Mouse (Mus musculus): Measurements from ENCODE around the gene Tbc1d17.

The Tbc1d17 gene

DNA sequence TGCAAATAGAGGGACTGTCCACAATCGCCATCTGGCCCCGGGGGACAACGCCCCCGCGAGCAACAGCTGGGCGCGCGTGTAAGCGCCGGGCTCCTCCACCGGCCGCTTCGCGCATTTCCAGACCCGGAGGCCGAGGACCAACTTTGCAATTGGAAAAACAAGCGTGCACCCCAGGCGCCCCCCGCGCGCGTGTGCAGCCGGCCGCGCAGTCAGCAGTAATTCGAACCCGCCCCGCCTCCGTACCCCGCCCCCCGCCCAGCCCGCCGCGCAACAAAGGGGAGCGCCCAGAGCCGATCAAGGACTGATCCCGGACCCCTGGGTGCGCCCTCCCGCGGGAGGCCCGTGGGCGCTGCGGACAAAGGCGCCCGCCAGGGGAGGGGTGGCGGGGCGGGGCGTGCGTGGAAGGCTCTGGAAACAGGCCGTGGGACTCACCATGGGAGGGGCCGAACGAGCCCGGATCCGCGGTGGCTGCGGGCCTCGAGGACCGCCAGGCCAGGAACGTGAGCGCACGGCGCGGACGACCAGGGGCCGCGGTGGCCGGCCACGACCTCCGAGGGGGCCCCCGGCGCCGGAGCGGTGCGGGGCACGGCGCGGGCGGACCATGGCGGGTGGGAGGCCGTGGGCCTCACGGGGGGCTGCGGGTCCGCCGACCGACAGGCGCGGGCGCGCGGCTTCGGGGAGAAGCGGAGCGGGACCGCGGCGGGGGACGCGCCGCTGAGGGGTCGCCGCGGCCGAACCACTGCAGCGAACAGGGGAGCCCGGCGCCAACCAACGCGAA is 20.2 kb upstream of the Tbc1d17 start:
- peak; percentile 76 for DNase-seq (ENCODE audit: low spot score)

DNA sequence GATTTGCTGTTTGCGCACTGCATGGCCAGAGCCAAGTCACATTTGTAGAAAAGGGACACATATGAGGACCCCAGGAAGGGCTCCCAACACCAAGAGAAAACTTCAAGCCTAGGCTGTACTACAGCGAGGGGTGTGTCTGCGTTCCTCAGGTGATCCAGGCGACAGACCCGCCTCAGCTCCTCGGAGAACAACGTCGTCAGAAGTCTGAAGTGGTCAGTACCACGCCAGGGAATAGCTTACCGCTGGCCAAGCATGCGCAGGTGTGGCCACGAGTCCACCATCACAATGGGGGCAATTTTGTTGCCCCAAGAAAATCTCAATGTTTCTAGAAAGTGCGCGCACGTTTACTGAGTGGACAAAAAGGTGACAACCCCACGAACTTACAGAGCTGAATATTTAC is 19.6 kb upstream of the Tbc1d17 start:
- no peak for DNase-seq (ENCODE audit: low spot score)

DNA sequence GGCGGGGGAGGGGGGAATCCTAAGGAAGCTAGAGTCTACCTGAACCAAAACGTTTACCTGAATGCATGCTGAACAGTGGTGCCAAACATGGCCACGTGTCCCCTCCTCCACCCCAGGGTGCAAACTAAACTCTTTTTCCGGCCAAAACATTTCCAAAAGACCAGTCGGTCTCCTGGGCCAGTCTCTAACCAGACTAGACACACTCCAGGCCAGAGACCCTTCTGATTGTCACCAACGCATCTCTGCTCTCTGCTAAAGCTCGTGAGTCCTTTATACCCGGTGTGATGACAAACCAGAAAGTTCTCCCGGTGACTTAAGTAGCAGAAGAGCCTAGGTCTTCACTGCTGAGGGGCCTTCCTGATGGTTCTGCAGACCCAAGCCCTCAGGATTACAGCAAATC is 18.9 kb upstream of the Tbc1d17 start:
- DNase-seq (ENCODE audit: low spot score), result no peak

DNA sequence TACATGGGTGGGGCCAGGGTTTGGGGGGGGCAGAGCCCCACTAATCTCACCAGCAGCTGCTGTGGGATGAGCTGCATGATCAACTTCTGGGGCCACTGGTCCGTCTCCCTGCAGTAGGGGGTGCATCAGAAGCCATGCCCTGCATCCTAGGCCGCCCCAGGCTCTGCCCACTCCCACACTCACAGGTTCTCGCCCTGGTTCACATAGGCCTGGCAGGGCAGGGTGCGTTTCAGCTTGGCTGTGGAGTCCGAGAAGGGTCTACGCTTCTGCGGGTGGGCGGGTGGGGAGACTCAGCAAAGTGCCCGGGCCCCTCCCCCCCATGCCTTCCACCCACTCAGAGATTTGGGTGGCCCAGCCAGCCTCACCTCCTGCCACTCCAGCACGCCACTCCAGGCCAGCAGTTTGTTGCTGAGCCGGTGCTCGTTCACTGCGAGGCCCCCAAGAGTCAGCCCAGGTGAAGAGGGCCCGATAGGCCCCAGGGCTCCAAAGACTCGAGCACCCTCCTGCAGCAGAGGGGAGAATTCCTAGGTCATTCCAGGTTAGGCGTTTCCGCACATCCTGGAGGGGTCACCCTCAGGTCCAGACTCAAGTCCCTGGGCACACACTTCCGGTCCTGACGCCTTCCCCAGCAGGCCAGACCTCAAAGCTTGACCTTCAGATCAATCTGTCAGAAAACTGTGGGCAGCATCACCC is 18.3 kb upstream of the Tbc1d17 start:
- no peak for DNase-seq (ENCODE audit: low spot score)

DNA sequence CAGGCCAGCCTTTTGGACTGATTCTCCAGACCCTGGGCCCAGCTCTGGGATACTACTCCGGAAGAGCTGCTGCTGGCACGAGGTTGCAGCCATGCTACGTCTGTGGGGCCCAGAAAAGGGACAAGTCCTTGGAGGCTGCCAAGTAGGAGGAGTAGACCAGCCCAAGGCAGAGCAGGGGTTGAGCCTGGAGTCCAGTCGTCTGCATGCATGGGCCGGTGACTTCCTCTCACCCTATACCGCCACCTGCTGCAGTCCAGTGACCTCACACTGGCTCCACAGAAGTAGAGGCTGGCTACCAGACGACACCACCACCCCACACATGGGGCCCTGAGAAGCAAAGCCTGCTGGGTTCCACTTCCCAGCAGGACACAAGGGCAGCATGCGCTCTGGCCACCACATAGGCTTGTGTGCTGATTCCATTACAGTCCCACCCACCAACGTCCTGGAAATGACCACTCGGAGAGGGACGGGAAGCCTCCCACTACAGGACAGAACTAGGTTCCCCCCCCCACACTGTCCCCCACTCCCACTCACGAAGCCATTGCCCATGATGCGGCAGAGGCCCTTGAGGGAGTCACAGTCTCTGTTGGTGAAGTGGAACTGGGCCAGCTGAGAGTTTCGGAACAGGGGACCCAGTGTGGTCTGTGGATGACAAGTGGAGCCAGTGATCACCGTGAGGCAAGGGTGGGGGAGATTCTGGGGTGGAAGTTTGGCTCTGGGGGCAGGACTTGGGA is 17.6 kb upstream of the Tbc1d17 start:
- DNase-seq (ENCODE audit: low spot score), result peak; percentile 80

DNA sequence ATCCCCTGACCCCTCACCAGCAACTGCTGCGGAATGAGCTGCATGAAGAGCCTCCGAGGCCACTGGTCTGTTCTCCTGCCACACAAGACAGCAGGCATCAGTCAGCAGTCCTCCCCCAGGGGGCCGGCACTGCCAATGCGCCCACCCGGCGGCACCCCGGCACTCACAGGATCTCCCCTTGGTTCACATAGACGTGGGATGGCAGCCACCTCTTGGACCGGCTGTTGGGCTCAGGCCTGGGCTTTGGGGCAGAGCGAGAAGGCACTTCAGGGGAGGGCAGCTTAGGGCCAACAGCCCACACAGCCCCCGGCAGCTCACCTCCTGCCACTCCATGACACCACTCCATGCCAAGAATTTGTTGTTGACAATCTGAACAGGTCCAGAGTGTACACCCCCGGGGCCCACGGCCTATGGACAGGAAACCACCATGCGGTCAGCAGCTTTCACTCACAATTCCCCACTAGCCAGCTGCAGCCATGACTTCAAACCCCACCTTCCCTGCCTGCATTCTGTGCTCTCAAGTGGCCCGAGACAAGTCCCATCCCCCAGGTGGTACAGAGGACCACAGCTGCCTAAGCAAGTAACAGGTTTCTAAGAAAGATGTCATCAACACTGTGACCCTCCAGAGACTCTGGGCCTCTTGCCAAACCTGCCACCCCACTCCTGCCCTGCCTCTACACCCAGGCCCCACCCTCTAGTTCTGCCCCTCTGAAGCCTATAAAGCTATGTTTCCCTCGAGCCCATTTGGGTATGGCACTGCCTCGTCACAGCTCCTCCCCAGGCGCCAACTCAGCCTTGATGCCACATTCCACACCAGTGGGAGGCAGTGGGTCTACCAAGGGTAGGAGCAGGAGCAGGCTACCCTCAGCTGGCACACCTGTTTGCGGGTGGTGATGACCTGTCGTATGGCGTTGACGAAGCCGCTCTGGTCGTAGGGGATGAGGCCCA is 16.0 kb upstream of the Tbc1d17 start:
- DNase-seq (ENCODE audit: low spot score), result no peak

DNA sequence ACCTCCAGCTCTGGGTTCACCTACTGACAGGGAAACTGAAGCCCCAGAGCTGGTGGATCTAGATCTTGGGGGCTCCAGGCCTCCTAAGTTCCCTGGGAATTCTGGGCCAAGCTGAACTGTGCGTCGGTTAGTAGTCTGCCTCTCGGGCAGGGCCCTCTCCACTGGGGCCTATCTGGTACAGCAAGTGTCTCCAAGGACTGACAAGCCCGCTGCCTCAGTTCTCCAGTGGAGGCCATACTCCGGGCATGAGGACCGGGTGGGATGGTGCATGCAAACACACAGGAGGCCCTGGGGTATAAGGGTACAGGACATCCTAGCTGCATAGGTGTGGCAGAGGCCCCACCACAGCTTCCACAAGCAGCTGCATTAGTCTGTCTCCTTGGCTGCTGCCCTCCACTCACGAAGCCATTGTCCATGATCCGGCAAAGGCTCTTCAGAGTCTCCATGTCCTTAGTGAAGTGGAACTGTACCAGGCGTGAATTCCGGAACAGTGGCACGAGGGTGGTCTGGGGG is 15.2 kb upstream of the Tbc1d17 start:
- DNase-seq (ENCODE audit: low spot score), result no peak

DNA sequence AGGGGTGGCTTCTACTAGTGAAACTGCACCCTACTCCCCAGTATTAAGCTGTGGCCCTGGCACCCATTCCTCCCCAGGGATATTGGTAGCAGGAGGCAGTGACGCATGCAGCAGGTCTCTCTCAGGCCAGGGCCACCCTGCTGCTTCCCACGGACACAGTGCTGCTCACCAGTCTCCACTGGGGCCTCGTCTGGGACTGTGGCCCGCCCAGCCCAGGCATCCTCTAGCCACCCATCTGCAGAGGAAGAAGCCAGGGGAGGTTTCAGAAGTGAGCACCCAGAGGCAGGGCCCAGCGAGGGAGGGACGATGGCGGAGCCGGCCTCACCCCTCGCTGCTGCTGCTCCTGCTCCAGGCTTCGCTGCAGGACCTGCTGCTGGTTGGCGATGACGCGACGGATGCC is 14.3 kb upstream of the Tbc1d17 start:
- DNase-seq (ENCODE audit: low spot score), result no peak

DNA sequence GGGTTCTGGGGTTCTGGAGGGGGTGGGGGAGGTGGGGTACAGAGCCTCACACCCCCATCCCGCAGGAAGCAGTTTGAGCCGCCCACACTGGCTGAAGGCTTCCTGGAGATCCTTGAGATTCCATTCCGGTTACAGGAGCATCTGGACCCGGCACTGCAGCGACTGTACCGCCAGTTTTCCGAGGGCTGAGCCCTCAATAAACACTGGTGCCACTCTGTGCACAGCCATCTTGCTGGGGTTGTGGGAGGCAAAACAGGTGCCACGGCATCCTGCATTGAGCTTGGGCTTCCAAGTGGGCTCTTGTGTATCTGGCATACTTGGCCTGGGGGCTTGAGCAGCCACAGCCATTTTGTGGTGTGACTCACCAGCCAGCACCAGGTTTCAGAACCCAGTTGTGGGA is 13.6 kb upstream of the Tbc1d17 start:
- DNase-seq (ENCODE audit: low spot score), result no peak

DNA sequence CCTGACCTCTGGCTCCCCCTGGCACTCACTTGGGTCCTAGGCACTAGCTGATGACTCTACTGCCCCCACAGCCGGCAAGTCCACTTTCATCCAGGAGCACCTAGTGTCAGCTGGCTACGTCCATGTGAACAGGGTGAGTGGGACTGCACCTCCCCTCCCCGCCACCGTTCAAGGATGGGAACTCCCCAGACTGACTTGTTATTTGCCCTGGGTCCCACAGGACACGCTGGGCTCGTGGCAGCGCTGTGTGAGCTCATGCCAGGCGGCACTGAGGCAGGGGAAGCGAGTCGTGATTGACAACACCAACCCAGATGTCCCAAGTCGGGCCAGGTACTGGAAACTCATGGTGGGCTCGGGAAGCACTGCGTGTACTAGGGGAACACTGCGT is 12.5 kb upstream of the Tbc1d17 start:
- no peak for DNase-seq (ENCODE audit: low spot score)

DNA sequence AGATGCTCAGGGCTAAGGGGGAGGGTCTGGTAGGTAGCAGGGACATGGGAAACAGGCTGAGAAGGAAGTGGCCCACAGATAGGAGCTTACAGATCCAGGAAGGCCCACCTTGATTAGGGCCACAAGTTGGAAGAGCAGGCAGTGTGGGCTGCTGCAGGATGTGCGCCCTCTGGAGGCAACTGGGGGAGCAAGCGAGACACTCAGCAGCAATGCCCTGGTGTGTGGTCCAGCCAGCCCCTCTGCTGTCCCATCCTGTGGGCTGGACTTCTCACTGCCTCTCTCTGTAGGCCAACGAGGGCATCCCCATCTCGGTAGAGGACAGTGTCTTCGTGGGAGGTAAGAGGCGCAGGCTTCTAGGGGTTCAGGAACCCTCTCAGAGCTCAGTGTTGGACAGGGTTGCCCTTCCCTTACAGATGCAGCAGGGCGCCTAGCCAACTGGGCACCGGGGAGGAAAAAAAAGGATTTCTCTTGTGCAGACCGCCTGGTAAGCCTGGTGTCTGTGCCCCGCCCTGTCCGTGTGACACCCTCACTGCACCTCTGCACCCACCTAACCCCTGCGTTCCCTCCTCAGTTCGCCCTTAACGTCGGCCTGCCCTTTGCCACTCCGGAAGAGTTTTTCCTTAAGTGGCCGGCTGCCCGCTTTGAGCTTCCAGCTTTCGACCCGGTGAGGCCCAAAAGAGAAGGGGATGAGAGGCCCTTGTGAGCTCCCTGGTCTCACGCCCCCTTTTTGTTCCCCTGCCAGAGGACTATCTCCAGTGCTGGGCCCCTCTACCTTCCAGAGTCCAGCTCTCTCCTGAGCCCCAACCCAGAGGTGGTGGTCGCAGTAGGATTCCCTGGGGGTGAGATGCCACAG is 11.9 kb upstream of the Tbc1d17 start:
- no peak for DNase-seq (ENCODE audit: low spot score)

DNA sequence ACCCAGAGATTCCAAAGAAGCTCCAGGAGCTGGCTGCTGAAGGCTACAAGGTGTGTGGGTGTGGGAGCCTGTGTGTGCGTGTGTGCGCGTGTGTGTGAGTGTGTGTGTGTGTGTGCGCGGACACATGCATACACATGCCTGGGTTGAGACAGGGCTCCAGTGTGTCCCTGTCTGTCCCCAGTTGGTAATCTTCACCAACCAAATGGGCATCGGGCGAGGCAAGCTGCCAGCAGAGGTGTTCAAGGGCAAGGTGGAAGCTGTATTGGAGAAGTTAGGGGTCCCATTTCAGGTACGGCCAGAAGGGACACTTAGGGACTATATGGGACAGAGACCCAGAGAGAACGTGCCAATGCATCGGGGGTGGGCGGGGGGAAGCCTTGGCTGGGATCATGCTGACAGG is 11.0 kb upstream of the Tbc1d17 start:
- no peak for DNase-seq (ENCODE audit: low spot score)

DNA sequence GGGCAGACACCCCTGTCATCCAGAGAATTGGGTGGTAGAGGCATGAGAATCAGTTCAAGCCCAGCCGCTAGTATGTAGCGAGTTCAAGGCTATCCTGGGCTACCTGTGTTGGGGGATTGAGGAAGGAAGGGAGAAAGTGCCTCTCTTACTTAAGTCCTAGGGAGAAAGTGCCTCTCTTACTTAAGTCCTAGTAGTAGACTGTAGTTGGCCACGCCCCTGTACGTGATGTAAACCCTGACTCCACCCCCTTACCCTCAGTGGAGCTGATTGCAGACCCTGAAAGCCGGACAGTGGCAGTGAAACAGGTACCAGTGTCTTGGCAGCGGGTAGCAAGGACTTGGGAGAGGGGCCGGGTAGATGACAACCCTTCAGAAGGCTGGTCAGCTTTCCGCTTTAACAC is 9.0 kb upstream of the Tbc1d17 start:
- DNase-seq (ENCODE audit: low spot score), result no peak

DNA sequence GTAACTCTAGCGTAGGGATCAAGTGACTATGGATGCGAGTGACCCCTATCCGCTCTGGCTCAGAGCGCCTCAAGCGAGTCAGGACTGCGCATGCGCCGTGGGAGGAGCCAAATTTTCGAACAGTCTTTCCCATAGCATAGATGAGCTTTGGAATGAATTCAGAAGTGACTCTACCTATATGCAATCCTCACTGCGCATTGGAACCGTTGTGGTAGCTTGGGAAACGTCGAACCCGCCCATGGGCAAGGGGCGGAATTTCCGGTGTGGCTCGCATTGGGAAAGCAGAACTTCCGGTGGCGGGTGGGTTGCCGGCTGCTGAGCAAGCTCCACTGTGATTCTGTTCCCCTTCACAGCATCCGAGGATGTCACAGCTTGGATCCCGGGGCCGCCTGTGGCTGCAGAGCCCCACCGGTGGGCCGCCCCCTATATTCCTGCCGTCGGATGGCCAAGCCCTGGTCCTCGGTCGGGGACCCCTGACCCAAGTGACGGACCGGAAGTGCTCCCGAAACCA is 8.2 kb upstream of the Tbc1d17 start, which contains the start of gene Pnkp:
TSS of gene Pnkp (plus strand) at position 98 of the 511 bp plus-strand sequence.
- DNase-seq (ENCODE audit: low spot score), result peak; percentile 67

DNA sequence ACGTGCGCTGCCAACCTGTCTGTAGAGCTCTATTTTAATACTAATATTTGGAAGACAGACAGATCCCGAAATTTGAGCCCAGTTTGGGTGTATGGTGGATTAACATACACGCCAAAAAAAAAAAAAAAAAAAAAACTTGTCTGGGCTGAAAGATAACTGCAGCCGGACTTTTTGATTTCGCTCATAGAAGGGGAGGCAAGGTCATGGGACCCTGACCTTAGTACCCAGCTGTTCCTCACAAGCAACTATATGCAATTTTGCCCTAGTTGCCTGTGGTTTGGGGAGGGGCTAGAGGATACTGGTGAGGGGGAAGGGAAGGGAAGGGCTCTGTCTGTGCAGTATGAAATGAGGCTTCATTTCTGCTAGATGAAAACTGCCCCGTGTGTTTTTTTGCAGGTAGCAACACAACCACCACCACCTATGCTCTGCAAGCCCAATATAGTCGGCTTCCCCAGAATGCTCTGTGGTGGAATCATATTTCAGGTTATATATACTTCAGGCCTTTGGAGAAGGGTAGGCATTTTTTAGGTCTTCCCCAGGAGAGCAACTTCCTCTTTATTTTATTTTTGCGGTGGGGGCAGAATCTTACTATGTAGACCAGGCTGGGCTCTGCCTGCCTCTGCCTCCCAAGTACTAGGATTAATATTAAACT is 7.5 kb upstream of the Tbc1d17 start:
- DNase-seq (ENCODE audit: low spot score), result no peak

DNA sequence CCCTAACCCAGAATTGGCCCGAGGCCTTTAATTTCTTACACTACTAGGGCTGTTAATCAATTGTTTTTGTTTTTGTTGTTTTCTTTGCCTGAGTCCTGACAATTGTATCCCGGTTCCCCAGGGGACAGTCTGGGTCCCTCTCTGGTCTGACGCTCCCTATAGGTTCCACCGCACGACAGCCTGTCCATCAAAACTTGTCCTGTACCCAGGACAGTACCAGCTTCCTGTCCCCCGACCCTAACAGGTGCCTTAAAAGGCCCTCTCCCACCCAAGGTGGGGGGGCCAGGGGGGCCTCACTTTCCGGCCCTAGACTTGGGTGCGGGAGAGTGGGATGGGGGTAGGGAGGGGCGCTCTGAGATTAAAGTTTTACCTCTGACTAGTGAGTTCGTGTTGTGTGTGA is 6.2 kb upstream of the Tbc1d17 start:
- no peak for DNase-seq (ENCODE audit: low spot score)

DNA sequence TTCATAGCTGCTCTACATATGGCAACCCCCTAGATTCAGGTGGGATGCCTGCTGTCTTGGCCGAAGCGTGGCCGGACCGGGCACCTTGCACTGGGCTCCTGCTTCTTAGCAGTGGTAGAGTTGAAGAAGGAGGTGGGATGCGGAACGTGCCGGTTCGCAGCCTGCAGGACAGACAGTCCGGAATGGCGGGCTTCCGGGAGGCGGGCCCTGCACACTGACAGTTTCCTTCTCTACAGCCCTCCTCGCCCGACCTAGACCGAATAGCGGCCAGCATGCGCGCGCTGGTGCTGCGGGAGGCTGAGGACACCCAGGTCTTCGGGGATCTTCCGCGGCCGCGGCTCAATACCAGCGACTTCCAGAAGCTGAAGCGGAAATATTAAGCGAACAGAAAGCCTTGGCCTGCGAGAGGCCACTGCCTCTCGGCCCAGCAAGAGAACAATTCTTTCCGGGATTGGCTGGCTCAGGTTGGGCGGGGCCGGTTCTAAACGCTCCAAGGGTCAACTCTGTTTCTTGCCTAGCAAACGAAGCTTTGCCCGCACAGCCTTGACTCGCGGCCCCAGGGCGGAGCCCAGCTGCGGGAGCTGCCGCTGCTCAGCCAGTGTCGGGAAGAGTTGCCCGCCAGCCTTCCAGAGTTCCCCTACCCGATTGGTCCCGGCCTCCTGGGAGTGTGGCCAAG is 5.6 kb upstream of the Tbc1d17 start:
- DNase-seq (ENCODE audit: low spot score), result peak; percentile 94

DNA sequence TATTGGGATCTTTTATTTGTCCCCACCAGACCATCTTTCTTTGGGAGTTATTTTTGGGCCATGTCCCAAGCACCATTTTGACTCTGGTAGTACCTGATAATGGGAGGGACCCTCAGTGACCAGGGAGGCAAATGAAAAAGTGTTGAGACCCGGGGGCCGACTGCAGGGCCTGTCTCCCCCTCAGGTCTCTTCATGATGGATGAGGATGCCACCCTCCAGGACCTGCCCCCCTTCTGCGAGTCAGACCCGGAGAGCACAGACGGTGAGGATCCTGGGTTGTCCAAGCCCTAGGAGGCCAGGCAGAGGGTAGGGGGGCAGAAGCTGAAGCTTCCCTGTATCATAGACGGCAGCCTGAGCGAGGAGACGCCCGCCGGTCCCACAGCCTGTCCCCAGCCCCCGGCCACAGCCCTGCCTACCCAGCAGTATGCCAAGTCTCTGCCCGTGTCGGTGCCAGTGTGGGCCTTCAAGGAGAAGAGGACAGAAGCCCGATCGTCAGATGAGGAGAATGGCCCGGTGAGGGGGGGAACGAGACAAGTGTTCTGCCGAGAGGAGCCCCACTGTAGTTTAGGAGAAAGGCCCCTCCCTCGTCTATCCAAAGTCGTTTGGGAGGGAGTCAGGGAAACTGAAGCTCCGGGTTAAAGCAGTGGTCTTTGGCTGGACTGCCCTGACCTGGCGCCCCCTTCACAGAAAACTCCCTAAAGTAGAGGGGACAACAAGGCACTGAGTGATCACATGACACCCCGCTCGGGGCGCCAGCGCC is 4.9 kb upstream of the Tbc1d17 start:
- no peak for DNase-seq (ENCODE audit: low spot score)

DNA sequence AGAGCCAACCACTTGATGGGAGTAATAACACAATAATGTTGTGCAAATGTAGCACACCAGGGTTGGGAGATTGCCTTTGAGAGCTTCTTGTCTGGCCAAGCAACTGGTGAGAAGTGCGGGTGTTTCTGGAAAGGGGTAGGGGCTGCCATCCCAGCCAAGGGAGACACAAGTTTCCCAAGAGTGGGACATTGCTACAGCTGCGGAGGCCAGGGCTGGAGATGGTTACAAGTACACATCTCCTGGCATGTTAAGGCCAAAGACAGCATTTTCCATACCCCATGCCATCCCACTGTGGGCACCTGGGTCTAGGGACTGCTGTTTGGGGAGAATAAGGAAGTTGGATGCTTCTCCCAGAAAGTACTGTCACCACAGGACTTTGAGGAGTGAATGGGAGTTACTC is 4.2 kb upstream of the Tbc1d17 start:
- DNase-seq (ENCODE audit: low spot score), result no peak

All from ovary, adult 18-20 months (tissue).